Mouse (Mus musculus) midbrain, embryonic 12.5 days (tissue): ENCODE results near the gene Inha. TPM values are rescaled to one million over a fixed set of nuclear protein-coding genes. Genes with fewer than 3 reads are reported as not detected.

Experiments
- ATAC-seq: fragments of 200-750 bp; cut with Nextera tagmentation; 2 replicates; pipeline ENCODE4 v1.8.0; 2017; ENCODE audit warnings: low read depth, moderate TSS enrichment, moderate library complexity; ENCODE audit not compliant: low FRiP score
- H3K27ac ChIP-seq: fragments of 300-500 bp; sonication (generic); replicated peaks from 2 replicates; pipeline ENCODE4 v1.5.1; 2016; ENCODE audit warnings: mild to moderate bottlenecking
- H3K27me3 ChIP-seq: fragments of 300-500 bp; sonication (generic); 2 replicates; pipeline ENCODE4 v1.6.1; 2016; ENCODE audit warnings: mild to moderate bottlenecking
- H3K36me3 ChIP-seq: fragments of 300-500 bp; sonication (generic); 2 replicates; pipeline ENCODE4 v1.6.1; 2016
- H3K4me1 ChIP-seq: fragments of 300-500 bp; sonication (generic); 2 replicates; pipeline ENCODE4 v1.6.1; 2016
- H3K4me2 ChIP-seq: fragments of 300-500 bp; sonication (generic); replicated peaks from 2 replicates; pipeline ENCODE4 v1.6.1; 2016; ENCODE audit warnings: mild to moderate bottlenecking, moderate library complexity
- H3K4me3 ChIP-seq: fragments of 300-500 bp; sonication (generic); 2 replicates; pipeline ENCODE4 v1.5.1; 2016; ENCODE audit warnings: mild to moderate bottlenecking
- H3K9ac ChIP-seq: fragments of 300-500 bp; sonication (generic); replicated peaks from 2 replicates; pipeline ENCODE4 v1.6.1; 2016; ENCODE audit warnings: mild to moderate bottlenecking, moderate library complexity
- H3K9me3 ChIP-seq: fragments of 300-500 bp; sonication (generic); 2 replicates; pipeline ENCODE4 v1.6.1; 2016; ENCODE audit warnings: mild to moderate bottlenecking
- WGBS: fragments of 180-500 bp; shearing (Covaris S2); methylation state at CpG from one replicate; pipeline ENCODE4 v1.1.7; 2016; 5-methylcytosine and 5-hydroxymethylcytosine counted together
- polyA plus RNA-seq: library from polyadenylated mRNA; unstranded; fragments of >200 nt; fragmentation: Nextera tagmentation; extraction: Ambion mirVana; gene quantifications from 2 replicates; pipeline ENCODE4 v1.2.1, GENCODE M21; 2016

Gene Inha
- polyA plus RNA-seq, 1 experiment from 2014 or later: 7.2 TPM

DNA sequence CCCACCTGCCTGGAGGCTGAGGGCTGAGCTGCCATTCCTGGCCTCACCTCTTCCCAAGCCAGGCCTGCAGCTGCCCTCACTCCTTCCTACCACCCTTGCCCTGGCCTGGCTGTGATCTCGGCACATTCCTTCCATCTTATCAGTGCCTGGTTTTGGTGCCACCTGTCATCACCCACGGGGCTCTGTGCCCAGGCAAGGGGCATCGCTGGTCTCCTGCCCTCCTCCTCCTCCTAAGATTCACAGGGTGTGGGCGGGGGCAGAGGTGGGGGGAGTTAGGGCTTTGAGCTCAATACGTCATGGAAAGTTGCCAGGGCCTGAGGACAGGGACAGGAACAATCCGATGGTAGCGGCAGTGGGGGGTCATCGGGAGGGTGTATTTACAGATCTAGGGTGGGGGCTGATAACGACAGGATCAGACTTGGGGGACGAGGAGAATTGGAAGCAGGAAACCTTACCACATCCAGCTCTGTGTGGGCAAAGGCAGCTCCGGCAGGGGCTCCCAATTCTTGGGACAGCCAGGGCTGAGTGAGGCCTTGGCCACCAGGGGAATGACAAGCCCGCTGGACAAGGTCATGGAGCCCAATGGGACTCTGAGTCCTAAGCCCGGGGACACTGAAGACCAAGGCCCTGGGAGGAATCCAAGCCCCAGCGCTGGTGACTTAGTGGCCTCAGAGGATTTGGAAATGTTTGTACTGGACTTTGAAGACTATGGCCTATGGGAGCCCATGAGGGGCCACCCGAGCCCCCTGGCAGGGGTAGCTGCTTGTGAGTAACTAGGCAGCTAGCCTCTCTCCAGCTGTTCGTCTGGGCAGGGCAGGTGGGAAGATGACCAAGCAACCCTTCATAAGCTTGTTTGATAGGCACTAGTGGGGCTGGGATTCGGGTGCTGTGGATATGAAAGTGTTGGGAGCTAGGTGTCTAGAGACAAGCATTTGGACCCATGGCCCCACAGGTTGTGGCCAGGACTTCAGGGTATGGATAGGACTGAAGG lies 42.7 kb downstream of the Inha start:
- 88% methylated on average over 17 of the region's 17 CpGs for whole genome bisulfite sequencing
- Histone ChIP-seq H3K4me3 (no peak overlapping the region), H3K4me2 (no peak overlapping the region), H3K4me1 (peaks cover 15% of the 10 kb centered on the region), H3K36me3 (peaks cover 50% of the 10 kb centered on the region), H3K27me3 (no peaks in the 10 kb centered on the region), H3K9me3 (no peaks in the 10 kb centered on the region), H3K27ac (no peak overlapping the region), H3K9ac (no peak overlapping the region)
- ATAC-seq: no peak

- no peak overlapping the region for H3K4me2 ChIP-seq
- H3K4me3 ChIP-seq: no peak overlapping the region
- H3K27me3 ChIP-seq: no peaks in the 10 kb centered on the region
- peaks cover 59% of the 10 kb centered on the region for H3K36me3 ChIP-seq
- no peak overlapping the region for H3K9ac ChIP-seq
- ATAC-seq: no peak
- no peak overlapping the region for H3K27ac ChIP-seq
- H3K9me3 ChIP-seq: no peaks in the 10 kb centered on the region
- peaks cover 13% of the 10 kb centered on the region for H3K4me1 ChIP-seq
- 92% methylated on average over 15 of the region's 15 CpGs for whole genome bisulfite sequencing
These were observed 43.7 kb downstream of the Inha start for GRCm38 (mm10) chr1:75550586-75550985.

DNA sequence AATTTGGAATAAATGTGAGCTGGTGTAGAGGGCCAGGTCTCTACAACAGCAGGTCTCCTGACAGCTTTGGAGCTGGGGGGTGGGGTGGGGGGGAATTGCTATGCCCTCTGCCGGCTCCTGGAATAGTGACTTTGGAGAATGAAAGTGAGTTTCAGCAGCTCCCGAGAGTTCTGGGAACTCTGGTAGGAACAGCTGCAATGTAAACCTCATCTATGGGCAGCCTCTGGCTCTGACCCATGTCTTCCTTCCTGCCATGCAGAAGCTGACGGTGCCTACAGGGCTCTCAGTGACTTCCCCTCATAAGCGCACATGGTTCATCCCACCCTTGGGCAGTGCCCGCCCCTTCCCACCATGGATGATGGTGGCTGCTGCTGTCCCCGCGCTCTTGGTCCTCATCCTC lies 48.8 kb downstream of the Inha start:
- peaks cover 60% of the 10 kb centered on the region for H3K36me3 ChIP-seq
- no peak for ATAC-seq
- 89% methylated on average over 7 of the region's 7 CpGs for WGBS

GRCm38 (mm10) chr1:75556143-75556781 lies 49.4 kb downstream of the Inha start:
- ATAC-seq: no peak
- H3K4me1 ChIP-seq: peaks cover 12% of the 10 kb centered on the region

More for the DNA sequence above, 48.8 kb downstream of the Inha start:
- H3K9me3 ChIP-seq: no peaks in the 10 kb centered on the region
- no peaks in the 10 kb centered on the region for H3K27me3 ChIP-seq
- peaks cover 12% of the 10 kb centered on the region for H3K4me1 ChIP-seq
- no peak overlapping the region for H3K9ac ChIP-seq
- H3K4me2 ChIP-seq: no peak overlapping the region
- H3K27ac ChIP-seq: no peak overlapping the region
- no peak overlapping the region for H3K4me3 ChIP-seq

GRCm38 (mm10) chr1:75557041-75557440 lies 50.2 kb downstream of the Inha start:
- H3K4me1 ChIP-seq: peaks cover 12% of the 10 kb centered on the region
- H3K9me3 ChIP-seq: no peaks in the 10 kb centered on the region
- 86% methylated on average over 7 of the region's 7 CpGs for WGBS
- no peak for ATAC-seq
- H3K27me3 ChIP-seq: no peaks in the 10 kb centered on the region
- H3K36me3 ChIP-seq: peaks cover 46% of the 10 kb centered on the region
- no peak overlapping the region for H3K4me3 ChIP-seq
- no peak overlapping the region for H3K27ac ChIP-seq
- H3K4me2 ChIP-seq: no peak overlapping the region
- no peak overlapping the region for H3K9ac ChIP-seq

More at GRCm38 (mm10) chr1:75556143-75556781, 49.4 kb downstream of the Inha start:
- peaks cover 54% of the 10 kb centered on the region for H3K36me3 ChIP-seq
- no peak overlapping the region for H3K27ac ChIP-seq
- no peak overlapping the region for H3K9ac ChIP-seq
- WGBS: 90% methylated on average over 9 of the region's 9 CpGs
- no peaks in the 10 kb centered on the region for H3K27me3 ChIP-seq
- no peak overlapping the region for H3K4me2 ChIP-seq
- H3K4me3 ChIP-seq: no peak overlapping the region
- H3K9me3 ChIP-seq: no peaks in the 10 kb centered on the region

- H3K4me1 ChIP-seq: peaks cover 12% of the 10 kb centered on the region
- H3K9me3 ChIP-seq: 0 out of 2 replicates have a peak, but pooled peaks cover 4% of the 10 kb centered on the region
- no peak overlapping the region for H3K27ac ChIP-seq
- no peak overlapping the region for H3K4me2 ChIP-seq
- 90% methylated on average over 18 of the region's 18 CpGs for WGBS
- no peaks in the 10 kb centered on the region for H3K27me3 ChIP-seq
- H3K36me3 ChIP-seq: peaks cover 32% of the 10 kb centered on the region
- H3K9ac ChIP-seq: no peak overlapping the region
- ATAC-seq: no peak; the same call in 1 of the 2 replicates
- H3K4me3 ChIP-seq: no peak overlapping the region
These were observed 51.7 kb downstream of the Inha start for GRCm38 (mm10) chr1:75558388-75559178.

DNA sequence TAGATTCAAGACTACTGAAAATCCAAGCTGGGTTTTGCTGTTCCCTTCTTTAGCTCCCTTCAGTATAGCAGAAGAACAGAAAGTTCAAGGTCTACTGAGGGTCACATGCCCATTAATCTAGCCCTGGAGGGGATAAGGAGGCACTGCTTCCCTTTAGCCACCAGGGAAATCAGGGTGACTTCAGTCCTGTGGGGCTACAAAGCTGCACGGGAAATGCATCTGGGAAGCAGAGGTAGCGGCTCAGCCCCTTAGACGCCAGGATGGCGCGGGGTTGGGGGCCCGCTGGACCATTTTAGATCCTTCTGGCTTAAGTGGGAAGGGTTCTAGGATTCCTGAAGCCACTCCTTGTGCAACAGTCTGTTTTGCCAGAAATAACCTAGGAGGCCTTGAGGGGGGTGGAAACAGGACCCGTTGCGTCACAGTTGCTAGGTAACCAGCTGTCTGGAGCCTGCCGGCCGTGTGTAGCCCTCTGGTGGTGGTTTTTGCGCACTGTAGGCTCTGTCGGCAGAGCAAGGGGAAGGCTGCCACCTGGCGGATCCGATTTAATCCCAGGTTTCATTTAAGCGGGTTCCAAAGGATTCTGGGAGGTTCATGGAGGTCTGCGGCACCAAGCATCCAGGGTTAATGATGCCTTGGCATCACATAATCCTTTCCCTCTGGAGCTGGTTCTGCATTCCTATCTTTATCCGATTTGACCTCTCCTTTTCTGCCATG lies 52.5 kb downstream of the Inha start:
- WGBS: 9% methylated on average over 17 of the region's 17 CpGs
- Histone ChIP-seq H3K9ac (no peak overlapping the region; the same call in 1 of the 2 replicates), H3K4me3 (no peak overlapping the region; the same call in 1 of the 2 replicates), H3K4me2 (peak overlapping the region; percentile 44), H3K4me1 (peaks cover 12% of the 10 kb centered on the region), H3K27me3 (no peaks in the 10 kb centered on the region), H3K36me3 (peaks cover 24% of the 10 kb centered on the region), H3K9me3 (0 out of 2 replicates have a peak, but pooled peaks cover 4% of the 10 kb centered on the region), H3K27ac (0 out of 2 replicates have a peak overlapping the region, but pooled peaks have one; percentile 46)
- ATAC-seq: peak; percentile 94

Other genes starting within 250 kb of the Inha start
- 9.3 and 12.1 TPM in 2 replicates for gene Ptprn, start 242.6 kb upstream of the Inha start, polyA plus RNA-seq
- 37.5 and 46.2 TPM in 2 replicates for gene Resp18, start 228.7 kb upstream of the Inha start, polyA plus RNA-seq
- 154 and 176 TPM in 2 replicates for gene Dnpep, start 189.1 kb upstream of the Inha start, polyA plus RNA-seq
- gene Des, start 146.7 kb upstream of the Inha start, polyA plus RNA-seq: 0.93 and 1.2 TPM in 2 replicates
- 12.9 and 14.5 TPM in 2 replicates for gene Speg, start 131.8 kb upstream of the Inha start, polyA plus RNA-seq
- gene Gmppa, start 71.1 kb upstream of the Inha start, polyA plus RNA-seq: 59.7 and 69.4 TPM in 2 replicates
- 45.0 and 47.7 TPM in 2 replicates for gene Asic4, start 56.6 kb upstream of the Inha start, polyA plus RNA-seq
- 35.9 and 36.3 TPM in 2 replicates for gene Chpf, start 27.8 kb upstream of the Inha start, polyA plus RNA-seq
- gene Tmem198, start 27.5 kb upstream of the Inha start, polyA plus RNA-seq: 26.5 and 27.6 TPM in 2 replicates
- 42.7 and 46.6 TPM in 2 replicates for gene Obsl1, start 625 bp upstream of the Inha start, polyA plus RNA-seq
- gene Stk11ip, start 14.5 kb downstream of the Inha start, polyA plus RNA-seq: 26.9 and 30.5 TPM in 2 replicates
- 31.0 and 36.0 TPM in 2 replicates for gene Slc4a3, start 39.2 kb downstream of the Inha start, polyA plus RNA-seq